Mouse (Mus musculus) liver, postnatal 0 days (tissue): ENCODE results near the gene Pomgnt1. TPM values are rescaled to one million over a fixed set of nuclear protein-coding genes. Genes with fewer than 3 reads are reported as not detected.

ENCODE experiments used
- ATAC-seq: fragments of 200-750 bp; cut with Nextera tagmentation; 2 replicates; pipeline ENCODE4 v1.8.0; 2017; ENCODE audit warnings: mild to moderate bottlenecking, moderate library complexity
- DNase-seq: peaks from one replicate; pipeline ENCODE4 v3.0.0-alpha.2; 2016
- H3K27ac ChIP-seq: fragments of 300-500 bp; sonication (generic); 2 replicates; pipeline ENCODE4 v1.5.1; 2014; ENCODE audit warnings: antibody characterized with exemption, moderate library complexity, mild to moderate bottlenecking, low read depth
- H3K27me3 ChIP-seq: fragments of 300-500 bp; sonication (generic); 2 replicates; pipeline ENCODE4 v1.6.1; 2014; ENCODE audit warnings: low read length, control low read depth, mixed read lengths; ENCODE audit not compliant: insufficient read depth
- H3K36me3 ChIP-seq: fragments of 300-500 bp; sonication (generic); replicated peaks from 2 replicates; pipeline ENCODE4 v1.6.1; 2014; ENCODE audit warnings: mild to moderate bottlenecking, control low read depth, low read length, moderate library complexity, mixed read lengths; ENCODE audit not compliant: insufficient read depth
- H3K4me1 ChIP-seq: fragments of 300-500 bp; sonication (generic); 2 replicates; pipeline ENCODE4 v1.6.1; 2014; ENCODE audit warnings: antibody characterized with exemption, mild to moderate bottlenecking, control low read depth; ENCODE audit not compliant: insufficient read depth
- H3K4me2 ChIP-seq: fragments of 300-500 bp; sonication (generic); 2 replicates; pipeline ENCODE4 v1.6.1; 2014; ENCODE audit warnings: low read depth, mild to moderate bottlenecking, low read length, moderate library complexity, mixed read lengths
- H3K4me3 ChIP-seq: fragments of 300-500 bp; sonication (generic); 2 replicates; pipeline ENCODE4 v1.5.1; 2014; ENCODE audit warnings: low read depth, low read length
- H3K9ac ChIP-seq: fragments of 300-500 bp; sonication (generic); replicated peaks from 2 replicates; pipeline ENCODE4 v1.6.1; 2014; ENCODE audit warnings: mild to moderate bottlenecking, moderate library complexity
- H3K9me3 ChIP-seq: fragments of 300-500 bp; sonication (generic); 2 replicates; pipeline ENCODE4 v1.6.1; 2016; ENCODE audit warnings: mild to moderate bottlenecking, control low read depth, low read length, mixed read lengths
- CTCF ChIP-seq: sonication (generic); IDR thresholded peaks from 2 replicates; pipeline ENCODE4 v1.5.1; 2016; ENCODE audit warnings: antibody characterized with exemption, low read depth
- EP300 ChIP-seq: IDR thresholded peaks from 2 replicates; pipeline ENCODE4 v1.6.1; 2016; ENCODE audit warnings: antibody characterized with exemption, low read depth, mild to moderate bottlenecking
- WGBS: fragments of 180-500 bp; shearing (Covaris S2); extraction: QIAGEN DNeasy Blood & Tissue Kit; methylation state at CpG from one replicate; pipeline ENCODE4 v1.1.7; 2014; ENCODE audit not compliant: insufficient replicate concordance; 5-methylcytosine and 5-hydroxymethylcytosine counted together
- polyA plus RNA-seq: library from polyadenylated mRNA; unstranded; fragments of >200 nt; fragmentation: Nextera tagmentation; extraction: Ambion mirVana; gene quantifications from 2 replicates; pipeline ENCODE4 v1.2.1, GENCODE M21; 2015

Gene Pomgnt1
- polyA plus RNA-seq, 1 experiment from 2014 or later: 9.2 TPM

GRCm38 (mm10) chr4:116206531-116206930 is 82.9 kb downstream of the Pomgnt1 start:
- H3K9me3 ChIP-seq: no peaks in the 10 kb centered on the region
- no peak overlapping the region for H3K4me3 ChIP-seq
- WGBS: 79% methylated on average over 4 of the region's 4 CpGs
- no peaks in the 10 kb centered on the region for H3K4me1 ChIP-seq
- no peaks in the 10 kb centered on the region for H3K27me3 ChIP-seq
- DNase-seq (no peak), ATAC-seq (no peak)
- TF ChIP-seq EP300: no peak
- TF ChIP-seq CTCF: no peak
- no peaks in the 10 kb centered on the region for H3K36me3 ChIP-seq
- no peak overlapping the region for H3K27ac ChIP-seq
- no peak overlapping the region for H3K9ac ChIP-seq
- H3K4me2 ChIP-seq: no peak overlapping the region

DNA sequence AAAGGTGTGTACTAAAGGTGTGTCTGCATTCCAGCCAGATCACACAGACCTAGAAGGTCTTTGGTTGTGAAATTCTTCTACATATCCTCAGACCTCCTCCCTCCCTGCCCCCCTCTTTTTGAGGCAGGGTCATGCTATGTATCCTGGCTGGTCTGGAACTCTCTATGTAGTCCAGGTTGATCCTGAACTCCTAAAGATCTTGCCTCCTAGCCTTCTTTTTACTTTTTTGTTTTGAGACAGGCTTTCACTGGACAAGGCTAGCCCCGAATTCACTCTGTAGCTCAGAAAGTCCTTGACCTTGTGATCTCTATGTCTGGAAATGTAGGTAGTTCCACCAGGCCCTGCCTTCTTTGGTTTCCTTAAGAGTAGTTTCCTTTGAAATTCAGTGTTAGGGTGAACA is 85.3 kb downstream of the Pomgnt1 start:
- no peaks in the 10 kb centered on the region for H3K36me3 ChIP-seq
- no peaks in the 10 kb centered on the region for H3K27me3 ChIP-seq
- TF ChIP-seq CTCF (no peak), EP300 (no peak)
- no peak overlapping the region for H3K4me3 ChIP-seq
- H3K4me2 ChIP-seq: no peak overlapping the region
- no peaks in the 10 kb centered on the region for H3K9me3 ChIP-seq
- no peak overlapping the region for H3K9ac ChIP-seq
- DNase-seq: no peak
- H3K4me1 ChIP-seq: no peaks in the 10 kb centered on the region
- 47% methylated on average over 1 of the region's 1 CpGs for WGBS
- H3K27ac ChIP-seq: no peak overlapping the region
- no peak for ATAC-seq

Other genes starting within 250 kb of the Pomgnt1 start
- gene Kncn, start 239.4 kb upstream of the Pomgnt1 start, polyA plus RNA-seq: not detected in 2 replicates
- gene 6430628N08Rik, start 233.2 kb upstream of the Pomgnt1 start, polyA plus RNA-seq: not detected in 2 replicates
- gene Dmbx1, start 183.9 kb upstream of the Pomgnt1 start, polyA plus RNA-seq: not detected in 2 replicates
- 31.4 and 34.2 TPM in 2 replicates for gene Faah, start 105.9 kb upstream of the Pomgnt1 start, polyA plus RNA-seq
- gene Nsun4, start 70.0 kb upstream of the Pomgnt1 start, polyA plus RNA-seq: 8.4 and 8.7 TPM in 2 replicates
- 563 and 605 TPM in 2 replicates for gene Uqcrh, start 48.8 kb upstream of the Pomgnt1 start, polyA plus RNA-seq
- gene Lrrc41, start 48.6 kb upstream of the Pomgnt1 start, polyA plus RNA-seq: 22.9 and 23.3 TPM in 2 replicates
- gene Rad54l, start 150 bp upstream of the Pomgnt1 start, polyA plus RNA-seq: 7.3 and 10.3 TPM in 2 replicates
- gene Lurap1, start 27.5 kb downstream of the Pomgnt1 start, polyA plus RNA-seq: 0.24 and 0.27 TPM in 2 replicates
- gene Tspan1, start 43.8 kb downstream of the Pomgnt1 start, polyA plus RNA-seq: 0.08 TPM in 1 of 2 replicates, not detected in the other
- gene 1700042G07Rik, start 49.5 kb downstream of the Pomgnt1 start, polyA plus RNA-seq: not detected in 2 replicates
- gene Gm49337, start 49.5 kb downstream of the Pomgnt1 start, polyA plus RNA-seq: not detected in 2 replicates
- 0.30 and 0.46 TPM in 2 replicates for gene Pik3r3, start 97.8 kb downstream of the Pomgnt1 start, polyA plus RNA-seq